Mouse (Mus musculus): ENCODE measurements at regions not wholly inside any gene's neighbourhood (a gene's known extent, or its start where the extent isn't known, plus 50 kb on each side); places are given as distances from the start of the nearest gene placed in this dataset.
A peak's percentile ranks its signal among the peaks of the same experiment; 100 is the strongest.
"Not testable (repeated sequence)": the region's sequence is repeated elsewhere in the genome, so short reads cannot be mapped to it uniquely, and the experiment has no call there.

GRCm38 (mm10) chr11:121965911-121966310 lies 135.9 kb downstream of the Ptchd3 start:
- WGBS, result 7% methylated on average over 1 of the region's 1 CpGs
- H3K9ac ChIP-seq (ENCODE audit: low read depth, low read length); H3K4me3 ChIP-seq (ENCODE audit: low read depth, low read length); H3K27me3 ChIP-seq (replicated peaks; ENCODE audit: control insufficient read depth, insufficient read depth, low read length); H3K27ac ChIP-seq (ENCODE audit: low read depth, low read length); H3K36me3 ChIP-seq (ENCODE audit: control insufficient read depth, insufficient read depth); H3K9me3 ChIP-seq (ENCODE audit: control insufficient read depth); H3K4me1 ChIP-seq (replicated peaks; ENCODE audit: control insufficient read depth, insufficient read depth, low read length); H3K4me2 ChIP-seq (replicated peaks; ENCODE audit: low read depth); ATAC-seq: not testable (repeated sequence)
- TF ChIP-seq CTCF (IDR thresholded peaks at IDR 0.05; ENCODE audit: low read depth), result peak; percentile 59

All from intestine, postnatal 0 days (tissue).